Mouse (Mus musculus) CH12.LX (cell line): Measurements from ENCODE around the gene Serpina5. TPM values are rescaled to one million over a fixed set of nuclear protein-coding genes. Genes with fewer than 3 reads are reported as not detected.

Experiments
- DNase-seq: peaks from one replicate; pipeline ENCODE4 v3.0.0-alpha.2; 2013; ENCODE audit errors: extremely low read depth
- H3K27ac ChIP-seq: 2 replicates; pipeline ENCODE4 v1.5.1; 2012; ENCODE audit warnings: low read depth, mild to moderate bottlenecking, control low read depth, moderate library complexity; ENCODE audit not compliant: insufficient read depth
- H3K27me3 ChIP-seq: replicated peaks from 2 replicates; pipeline ENCODE3; 2012; ENCODE audit warnings: inconsistent platforms
- H3K36me3 ChIP-seq, 2 experiments: replicated peaks in 1 of 2; 2 replicates each; pipeline versions ENCODE3 to v1.6.1; 2012; ENCODE audit warnings: inconsistent platforms in 1 of 2, low read length in 1 of 2, mild to moderate bottlenecking in 1 of 2, mixed read lengths in 1 of 2, moderate library complexity in 1 of 2; ENCODE audit not compliant: control insufficient read depth in 1 of 2, insufficient read depth in 1 of 2
- H3K4me1 ChIP-seq, 2 experiments: 2 replicates each; pipeline ENCODE4 v1.6.1; 2012; ENCODE audit warnings: inconsistent platforms in 1 of 2, moderate library complexity in 1 of 2; ENCODE audit not compliant: insufficient read depth in 2 of 2, control insufficient read depth in 1 of 2
- H3K4me2 ChIP-seq: 2 replicates; pipeline ENCODE4 v1.6.1; 2012; ENCODE audit warnings: low read depth, mild to moderate bottlenecking, control low read depth; ENCODE audit not compliant: poor library complexity, insufficient read depth, severe bottlenecking
- H3K4me3 ChIP-seq, 3 experiments: fragments of 150-350 bp in 1 of 3; sonication (generic) in 1 of 3; replicated peaks in 1 of 3; 2 replicates each; pipeline versions ENCODE3 to v1.5.1; 2011 to 2012; ENCODE audit warnings: low read depth in 2 of 3, low read length in 2 of 3, mild to moderate bottlenecking in 2 of 3, moderate library complexity in 2 of 3, control low read depth in 1 of 3, improper control_type of control experiment in 1 of 3, inconsistent platforms in 1 of 3, mixed read lengths in 1 of 3; ENCODE audit not compliant: poor library complexity in 1 of 3
- H3K79me2 ChIP-seq: replicated peaks from 2 replicates; pipeline ENCODE4 v1.6.1; 2012; ENCODE audit warnings: mild to moderate bottlenecking, moderate library complexity; ENCODE audit not compliant: control insufficient read depth, poor library complexity, insufficient read depth, severe bottlenecking; ENCODE audit errors: extremely low read depth
- H3K9ac ChIP-seq: 2 replicates; pipeline ENCODE4 v1.6.1; 2012; ENCODE audit warnings: low read depth, mild to moderate bottlenecking, control low read depth, moderate library complexity; ENCODE audit not compliant: insufficient read depth
- H3K9me3 ChIP-seq: replicated peaks from 2 replicates; pipeline ENCODE3; 2012; ENCODE audit warnings: low read length, inconsistent platforms, mixed read lengths
- BHLHE40 ChIP-seq: IDR thresholded peaks from 2 replicates; pipeline ENCODE4 v1.6.1; 2011; ENCODE audit warnings: mild to moderate bottlenecking, low read depth, low read length, improper control_type of control experiment
- CTCF ChIP-seq, 2 experiments: IDR thresholded peaks in 1 of 2; conservative IDR thresholded peaks in 1 of 2; 2 replicates each; pipeline ENCODE4 v1.5.1; 2011 to 2012; ENCODE audit warnings: low read depth in 2 of 2, low read length in 2 of 2, improper control_type of control experiment in 1 of 2, inconsistent platforms in 1 of 2, mild to moderate bottlenecking in 1 of 2, moderate library complexity in 1 of 2
- ELF1 ChIP-seq: IDR thresholded peaks from 2 replicates; pipeline ENCODE4 v1.6.1; 2014; ENCODE audit warnings: low read depth, mild to moderate bottlenecking, inconsistent platforms, low read length, improper control_type of control experiment
- EP300 ChIP-seq: IDR thresholded peaks from 2 replicates; pipeline ENCODE4 v1.6.1; 2011; ENCODE audit warnings: low read length, improper control_type of control experiment
- ETS1 ChIP-seq: conservative IDR thresholded peaks from 2 replicates; pipeline ENCODE4 v1.6.1; 2012; ENCODE audit warnings: low read depth, mild to moderate bottlenecking, inconsistent platforms, low read length, improper control_type of control experiment, moderate library complexity
- GABPA ChIP-seq: IDR thresholded peaks from 2 replicates; pipeline ENCODE4 v1.6.1; 2012; ENCODE audit warnings: low read depth, low read length, improper control_type of control experiment, inconsistent platforms; ENCODE audit not compliant: insufficient replicate concordance
- IRF4 ChIP-seq: IDR thresholded peaks from 2 replicates; pipeline ENCODE4 v1.6.1; 2014; ENCODE audit warnings: low read depth, mild to moderate bottlenecking, inconsistent platforms, low read length, improper control_type of control experiment
- JUN ChIP-seq: IDR thresholded peaks from 2 replicates; pipeline ENCODE4 v1.6.1; 2011; ENCODE audit warnings: low read depth, mild to moderate bottlenecking, low read length, improper control_type of control experiment, moderate library complexity; ENCODE audit not compliant: insufficient read depth
- JUND ChIP-seq: conservative IDR thresholded peaks from 2 replicates; pipeline ENCODE4 v1.6.1; 2011; ENCODE audit warnings: low read depth, low read length, improper control_type of control experiment
- KAT2A ChIP-seq: IDR thresholded peaks from 2 replicates; pipeline ENCODE4 v1.6.1; 2012; ENCODE audit warnings: low read length, improper control_type of control experiment, inconsistent platforms; ENCODE audit not compliant: insufficient replicate concordance
- MAX ChIP-seq: IDR thresholded peaks from 2 replicates; pipeline ENCODE4 v1.6.1; 2011; ENCODE audit warnings: low read length, improper control_type of control experiment
- MAZ ChIP-seq: IDR thresholded peaks from 2 replicates; pipeline ENCODE4 v1.6.1; 2012; ENCODE audit warnings: low read depth, mild to moderate bottlenecking, inconsistent platforms, low read length, improper control_type of control experiment, moderate library complexity
- MEF2A ChIP-seq: IDR thresholded peaks from 2 replicates; pipeline ENCODE4 v1.6.1; 2014; ENCODE audit warnings: low read depth, mild to moderate bottlenecking, inconsistent platforms, low read length, improper control_type of control experiment, borderline replicate concordance
- MXI1 ChIP-seq: IDR thresholded peaks from 2 replicates; pipeline ENCODE4 v1.6.1; 2011; ENCODE audit warnings: mild to moderate bottlenecking, low read depth, low read length, improper control_type of control experiment
- MYC ChIP-seq: IDR thresholded peaks from 2 replicates; pipeline ENCODE4 v1.6.1; 2011; ENCODE audit warnings: low read depth, mild to moderate bottlenecking, improper control_type of control experiment, low read length
- NRF1 ChIP-seq: IDR thresholded peaks from 2 replicates; pipeline ENCODE4 v1.6.1; 2014; ENCODE audit warnings: low read depth, mild to moderate bottlenecking, inconsistent platforms, low read length, improper control_type of control experiment, moderate library complexity
- PAX5 ChIP-seq: IDR thresholded peaks from 2 replicates; pipeline ENCODE4 v1.6.1; 2012; ENCODE audit warnings: low read length, inconsistent platforms, mixed read lengths
- POLR2A ChIP-seq: IDR thresholded peaks from 2 replicates; pipeline ENCODE4 v1.6.1; 2011; ENCODE audit warnings: low read depth, mild to moderate bottlenecking, improper control_type of control experiment, low read length
- POLR2AphosphoS2 ChIP-seq: IDR thresholded peaks from 2 replicates; pipeline ENCODE4 v1.6.1; 2011; ENCODE audit warnings: low read depth, low read length, improper control_type of control experiment
- RAD21 ChIP-seq: IDR thresholded peaks from 2 replicates; pipeline ENCODE4 v1.6.1; 2011; ENCODE audit warnings: low read depth, mild to moderate bottlenecking, low read length, improper control_type of control experiment, moderate library complexity
- SMC3 ChIP-seq: IDR thresholded peaks from 2 replicates; pipeline ENCODE4 v1.6.1; 2011; ENCODE audit warnings: low read depth, low read length, improper control_type of control experiment
- USF2 ChIP-seq: conservative IDR thresholded peaks from 2 replicates; pipeline ENCODE4 v1.6.1; 2011; ENCODE audit warnings: low read depth, low read length, improper control_type of control experiment
- ZC3H11A ChIP-seq: IDR thresholded peaks from 2 replicates; pipeline ENCODE4 v1.6.1; 2012; ENCODE audit warnings: low read depth, mild to moderate bottlenecking, inconsistent platforms, low read length, improper control_type of control experiment
- dilution Hi-C: fragments of 300-500 bp; cut with MboI; formaldehyde crosslinking; loops from 2 replicates; pipeline ENCODE4 v1.14.3; 2020; ENCODE audit warnings: low sequenced_read_pairs; ENCODE audit not compliant: extremely low pct_unique_long_range_greater_than_20kb, extremely low pct_ligation_motif_present
- in situ Hi-C: fragments of 300-500 bp; cut with MboI; formaldehyde crosslinking; loops from 3 replicates; pipeline ENCODE4 v1.14.3; 2019; ENCODE audit warnings: low sequenced_read_pairs, low pct_ligation_motif_present, low pct_unique_long_range_greater_than_20kb, mixed read lengths
- polyA plus RNA-seq: library from polyadenylated mRNA; unstranded; fragments of >175 nt; gene quantifications from 2 replicates; pipeline ENCODE4 v1.2.1, GENCODE M21; 2012; ENCODE audit warnings: low read depth; ENCODE audit not compliant: insufficient read length
- total RNA-seq, 2 experiments: library from RNA; depleted of rRNA; stranded (reverse); fragments of 300-350 nt in 1 of 2; fragments of >200 nt in 1 of 2; gene quantifications; 2 replicates each; pipeline ENCODE4 v1.2.3; 2012 to 2014

Gene Serpina5
- total and polyA plus RNA-seq, 3 experiments = not detected

- dilution Hi-C loops (no loop called here), in situ Hi-C loops (no loop called here)
- no peak within 1 kb of the TSS for H3K4me2 ChIP-seq
- H3K27me3 ChIP-seq = peaks cover 65% of the 10 kb centered on the region
- H3K79me2 ChIP-seq = no peaks in the 10 kb centered on the region
- no peaks in the 10 kb centered on the region for H3K36me3 ChIP-seq
- H3K4me3 ChIP-seq = no peak within 1 kb of the TSS
- TF ChIP-seq NRF1 = no peak
- TF ChIP-seq POLR2A = no peak
- no peak for TF ChIP-seq KAT2A
- no peak for TF ChIP-seq POLR2AphosphoS2
- no peak for TF ChIP-seq BHLHE40
- no peak for TF ChIP-seq SMC3
- TF ChIP-seq PAX5 = no peak
- no peak for TF ChIP-seq ELF1
- no peak for TF ChIP-seq IRF4
- TF ChIP-seq MAZ = no peak
- TF ChIP-seq RAD21 = no peak
- no peak for TF ChIP-seq MYC
- TF ChIP-seq JUN = no peak
- no peak for TF ChIP-seq MEF2A
- TF ChIP-seq USF2 = no peak
- H3K27ac ChIP-seq = no peak within 1 kb of the TSS
- no peaks in the 10 kb centered on the region for H3K4me1 ChIP-seq
- no peak within 1 kb of the TSS for H3K9ac ChIP-seq
- DNase-seq = no peak
- H3K9me3 ChIP-seq = no peaks in the 10 kb centered on the region
These were observed 26.8 kb downstream of the Serpina5 start, which contains the start of gene Serpina3b for GRCm38 (mm10) chr12:104127696-104128095. Serpina3b (plus strand) TSS chr12:104127996.

DNA sequence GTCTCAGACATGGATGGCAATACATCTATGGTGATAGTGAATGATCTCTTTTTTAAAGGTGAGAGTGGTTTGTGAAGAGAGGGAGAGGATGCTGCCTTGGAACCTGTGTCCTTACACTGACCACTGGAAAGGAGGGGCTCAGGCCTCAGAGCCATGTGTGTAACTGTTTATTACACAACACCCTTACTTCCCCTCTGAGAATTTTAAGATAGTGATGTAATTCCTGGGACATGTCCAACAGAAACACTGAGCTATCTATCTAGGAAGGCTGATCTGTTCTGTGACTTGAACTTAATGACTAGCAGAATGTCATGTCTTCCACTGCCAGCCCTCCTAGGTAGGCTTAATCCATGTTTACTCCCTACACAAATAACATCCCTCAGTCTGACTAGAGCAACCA, 30.1 kb downstream of the Serpina5 start:
- TF ChIP-seq ETS1 = no peak
- no peak for TF ChIP-seq CTCF (conservative IDR thresholded peaks at IDR 0.05 in 1 of 2, IDR thresholded peaks at IDR 0.05 in 1 of 2; ENCODE audit: low read depth in 2 of 2, low read length in 2 of 2)
- no peak for TF ChIP-seq MEF2A
- TF ChIP-seq JUND = no peak
- no peak for TF ChIP-seq ZC3H11A
- no peak for TF ChIP-seq GABPA
- no peak for TF ChIP-seq EP300
- no peak for TF ChIP-seq MXI1
- TF ChIP-seq MAX = no peak
- TF ChIP-seq RAD21 = no peak
- Histone ChIP-seq H3K79me2 (no peaks in the 10 kb centered on the region), H3K27ac (no peak overlapping the region), H3K9me3 (no peaks in the 10 kb centered on the region), H3K4me3 (no peak overlapping the region), H3K4me2 (no peak overlapping the region), H3K36me3 (no peaks in the 10 kb centered on the region), H3K4me1 (no peaks in the 10 kb centered on the region), H3K9ac (no peak overlapping the region), H3K27me3 (peaks cover 69% of the 10 kb centered on the region)
- DNase-seq = no peak
- in situ Hi-C loops = no loop called here
- dilution Hi-C loops = no loop called here
